Mouse (Mus musculus) left cerebral cortex, adult 2 months (tissue): ENCODE measurements around the gene Itih2. TPM values are rescaled to one million over a fixed set of nuclear protein-coding genes. Genes with fewer than 3 reads are reported as not detected.

Experiments
- DNase-seq, 2 experiments: peaks; one replicate each; pipeline ENCODE4 v3.0.0; 2021 to 2022; ENCODE audit warnings: low spot score in 2 of 2, mixed read lengths in 1 of 2; ENCODE audit errors: extremely low spot score in 1 of 2
- H3K27ac ChIP-seq: fragments of 200-600 bp; 2 replicates; pipeline ENCODE4 v1.8.1; 2022
- H3K4me3 ChIP-seq: fragments of 200-600 bp; 2 replicates; pipeline ENCODE4 v1.8.1; 2022
- CTCF ChIP-seq: fragments of 200-600 bp; IDR thresholded peaks from 2 replicates; pipeline ENCODE4 v1.8.1; 2022; ENCODE audit warnings: antibody characterized with exemption, mild to moderate bottlenecking, moderate library complexity
- intact Hi-C: fragments of 180-260 bp; cut with DNase I; formaldehyde crosslinking; loops from one replicate; pipeline ENCODE4 v1.15.1; 2025
- total RNA-seq, 2 experiments: library from RNA; stranded (reverse); gene quantifications; 2 replicates each; pipeline ENCODE4 v1.2.3; 2021

Itih2 gene
- total RNA-seq, 2 experiments from 2014 or later, result 1.6 to 3.4 TPM

- peak; percentile 77 for TF ChIP-seq CTCF
- intact Hi-C loops, result loop anchor here (1.0 to 2.0 kb wide), 2 partner anchors 44 to 146 kb away; no protein-coding TSS in a partner anchor
- Histone ChIP-seq H3K4me3 (no peak overlapping the region), H3K27ac (no peak overlapping the region)
- peak; percentile 18 to 51 for DNase-seq
These were observed 11.6 kb upstream of the Itih2 start for GRCm38 (mm10) chr2:10142472-10143454.

- DNase-seq, result no peak
- no peak for TF ChIP-seq CTCF
- intact Hi-C loops, result no loop called here
- Histone ChIP-seq H3K4me3 (no peak overlapping the region), H3K27ac (no peak overlapping the region)
These were observed 9.3 kb upstream of the Itih2 start for GRCm38 (mm10) chr2:10140456-10140855.

- TF ChIP-seq CTCF, result no peak
- no peak overlapping the region for H3K4me3 ChIP-seq
- no peak for DNase-seq
- H3K27ac ChIP-seq, result no peak overlapping the region
- intact Hi-C loops, result no loop called here
These were observed 6.1 kb upstream of the Itih2 start for GRCm38 (mm10) chr2:10137320-10137719.

GRCm38 (mm10) chr2:10133941-10134340, 2.7 kb upstream of the Itih2 start:
- no peak overlapping the region for H3K27ac ChIP-seq
- intact Hi-C loops, result no loop called here
- H3K4me3 ChIP-seq, result no peak overlapping the region
- no peak for DNase-seq
- no peak for TF ChIP-seq CTCF

GRCm38 (mm10) chr2:10132128-10132527, 932 bp upstream of the Itih2 start:
- H3K4me3 ChIP-seq, result no peak overlapping the region
- H3K27ac ChIP-seq, result no peak overlapping the region
- TF ChIP-seq CTCF, result no peak
- intact Hi-C loops, result no loop called here
- no peak for DNase-seq

GRCm38 (mm10) chr2:10130341-10130990, 730 bp downstream of the Itih2 start:
- DNase-seq, result peak in 1 of 2 experiments; percentile 42

GRCm38 (mm10) chr2:10128571-10128970, 2.6 kb downstream of the Itih2 start:
- no peak for DNase-seq
- Histone ChIP-seq H3K4me3 (no peak overlapping the region), H3K27ac (no peak overlapping the region)
- intact Hi-C loops, result no loop called here
- TF ChIP-seq CTCF, result no peak

More at GRCm38 (mm10) chr2:10130341-10130990, 730 bp downstream of the Itih2 start:
- no peak overlapping the region for H3K4me3 ChIP-seq
- TF ChIP-seq CTCF, result no peak
- intact Hi-C loops, result loop anchor here (1.0 kb wide), 1 partner anchor 135 kb away; no protein-coding TSS in a partner anchor
- no peak overlapping the region for H3K27ac ChIP-seq

- intact Hi-C loops, result no loop called here
- TF ChIP-seq CTCF, result no peak
- no peak for DNase-seq
- Histone ChIP-seq H3K27ac (no peak overlapping the region), H3K4me3 (no peak overlapping the region)
These were observed 3.7 kb downstream of the Itih2 start for GRCm38 (mm10) chr2:10127471-10127870.

- intact Hi-C loops, result no loop called here
- Histone ChIP-seq H3K27ac (no peak overlapping the region), H3K4me3 (no peak overlapping the region)
- no peak for TF ChIP-seq CTCF
- DNase-seq, result no peak
These were observed 5.1 kb downstream of the Itih2 start for GRCm38 (mm10) chr2:10126122-10126521.

GRCm38 (mm10) chr2:10121826-10122225, 9.4 kb downstream of the Itih2 start:
- Histone ChIP-seq H3K4me3 (no peak overlapping the region), H3K27ac (no peak overlapping the region)
- no peak for DNase-seq
- intact Hi-C loops, result no loop called here
- no peak for TF ChIP-seq CTCF

- TF ChIP-seq CTCF, result no peak
- DNase-seq, result no peak
- Histone ChIP-seq H3K4me3 (no peak overlapping the region), H3K27ac (no peak overlapping the region)
- intact Hi-C loops, result no loop called here
These were observed 11.9 kb downstream of the Itih2 start for GRCm38 (mm10) chr2:10119276-10119675.

- DNase-seq, result no peak
- intact Hi-C loops, result no loop called here
- no peak for TF ChIP-seq CTCF
- no peak overlapping the region for H3K4me3 ChIP-seq
- H3K27ac ChIP-seq, result no peak overlapping the region
These were observed 12.4 kb downstream of the Itih2 start for GRCm38 (mm10) chr2:10118751-10119150.
